Mouse (Mus musculus) midbrain, embryonic 15.5 days (tissue): ENCODE measurements around the gene B430306N03Rik. TPM values are rescaled to one million over a fixed set of nuclear protein-coding genes. Genes with fewer than 3 reads are reported as not detected.
"Not testable (repeated sequence)": the region's sequence is repeated elsewhere in the genome, so short reads cannot be mapped to it uniquely, and the experiment has no call there.

Source experiments
- ATAC-seq: fragments of 200-750 bp; cut with Nextera tagmentation; replicated peaks from 2 replicates; pipeline ENCODE4 v1.8.0; 2017; ENCODE audit warnings: moderate TSS enrichment
- H3K27ac ChIP-seq: fragments of 300-500 bp; sonication (generic); 2 replicates; pipeline ENCODE4 v1.5.1; 2015; ENCODE audit warnings: mild to moderate bottlenecking, inconsistent platforms
- H3K27me3 ChIP-seq: fragments of 300-500 bp; sonication (generic); replicated peaks from 2 replicates; pipeline ENCODE4 v1.6.1; 2015; ENCODE audit warnings: inconsistent platforms
- H3K36me3 ChIP-seq: fragments of 300-500 bp; sonication (generic); replicated peaks from 2 replicates; pipeline ENCODE4 v1.6.1; 2015; ENCODE audit warnings: inconsistent platforms
- H3K4me1 ChIP-seq: fragments of 300-500 bp; sonication (generic); 2 replicates; pipeline ENCODE4 v1.6.1; 2015; ENCODE audit warnings: inconsistent platforms
- H3K4me2 ChIP-seq: fragments of 300-500 bp; sonication (generic); 2 replicates; pipeline ENCODE4 v1.6.1; 2015; ENCODE audit warnings: inconsistent platforms, mild to moderate bottlenecking, moderate library complexity
- H3K4me3 ChIP-seq: fragments of 300-500 bp; sonication (generic); 2 replicates; pipeline ENCODE4 v1.5.1; 2015; ENCODE audit warnings: mild to moderate bottlenecking, inconsistent platforms
- H3K9ac ChIP-seq: fragments of 300-500 bp; sonication (generic); 2 replicates; pipeline ENCODE4 v1.6.1; 2015; ENCODE audit warnings: mild to moderate bottlenecking, inconsistent platforms
- H3K9me3 ChIP-seq: fragments of 300-500 bp; sonication (generic); 2 replicates; pipeline ENCODE4 v1.6.1; 2016; ENCODE audit warnings: inconsistent platforms
- WGBS: fragments of 180-500 bp; shearing (Covaris S2); methylation state at CpG from one replicate; pipeline ENCODE4 v1.1.7; 2015; ENCODE audit warnings: mixed read lengths; 5-methylcytosine and 5-hydroxymethylcytosine counted together
- polyA plus RNA-seq: library from polyadenylated mRNA; unstranded; fragments of >200 nt; fragmentation: Nextera tagmentation; extraction: Ambion mirVana; gene quantifications from 2 replicates; pipeline ENCODE4 v1.2.1, GENCODE M21; 2015

Gene B430306N03Rik
- polyA plus RNA-seq, result 0.09 and 0.22 TPM in 2 replicates

DNA sequence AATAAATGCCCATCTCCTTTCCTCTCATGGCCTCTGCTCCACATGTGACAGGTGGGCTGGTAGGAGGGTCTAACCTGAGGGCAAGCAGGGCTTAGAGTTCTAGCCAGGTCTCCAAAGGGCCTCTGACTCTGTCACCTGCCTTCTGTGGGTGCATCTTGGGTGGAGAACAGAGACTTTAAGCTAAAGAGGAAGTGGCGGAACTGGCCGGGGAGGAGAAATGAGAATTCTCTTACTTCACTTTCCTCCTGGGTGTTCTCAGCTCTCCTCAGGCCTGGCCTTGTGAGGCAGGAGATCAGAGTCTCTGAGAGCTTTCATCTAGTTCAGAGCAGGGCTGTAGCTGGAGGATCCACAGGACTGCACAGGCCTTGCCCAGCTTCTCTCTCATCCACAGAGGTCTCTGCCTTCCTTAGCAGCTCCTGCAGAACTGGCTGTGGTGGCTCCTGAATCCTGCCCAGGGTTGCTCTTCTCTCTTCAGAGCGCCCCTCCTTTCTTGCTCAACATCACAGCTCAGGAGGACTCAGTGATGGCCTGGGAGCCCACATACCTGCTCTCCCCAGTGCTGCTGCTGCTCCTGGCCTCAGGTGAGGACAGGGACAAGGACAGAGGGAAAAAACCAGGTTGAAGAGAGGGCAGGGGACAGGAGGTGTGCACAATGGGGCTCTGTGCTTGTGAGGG lies at the start of gene B430306N03Rik:
B430306N03Rik (plus strand) TSS at position 237 of the 675 bp plus-strand sequence.
- not testable (repeated sequence) for H3K9me3 ChIP-seq, H3K36me3 ChIP-seq, H3K9ac ChIP-seq, H3K27me3 ChIP-seq, H3K4me3 ChIP-seq, H3K4me2 ChIP-seq, H3K27ac ChIP-seq, ATAC-seq, H3K4me1 ChIP-seq
- WGBS, result 93% methylated on average over 3 of the region's 3 CpGs

DNA sequence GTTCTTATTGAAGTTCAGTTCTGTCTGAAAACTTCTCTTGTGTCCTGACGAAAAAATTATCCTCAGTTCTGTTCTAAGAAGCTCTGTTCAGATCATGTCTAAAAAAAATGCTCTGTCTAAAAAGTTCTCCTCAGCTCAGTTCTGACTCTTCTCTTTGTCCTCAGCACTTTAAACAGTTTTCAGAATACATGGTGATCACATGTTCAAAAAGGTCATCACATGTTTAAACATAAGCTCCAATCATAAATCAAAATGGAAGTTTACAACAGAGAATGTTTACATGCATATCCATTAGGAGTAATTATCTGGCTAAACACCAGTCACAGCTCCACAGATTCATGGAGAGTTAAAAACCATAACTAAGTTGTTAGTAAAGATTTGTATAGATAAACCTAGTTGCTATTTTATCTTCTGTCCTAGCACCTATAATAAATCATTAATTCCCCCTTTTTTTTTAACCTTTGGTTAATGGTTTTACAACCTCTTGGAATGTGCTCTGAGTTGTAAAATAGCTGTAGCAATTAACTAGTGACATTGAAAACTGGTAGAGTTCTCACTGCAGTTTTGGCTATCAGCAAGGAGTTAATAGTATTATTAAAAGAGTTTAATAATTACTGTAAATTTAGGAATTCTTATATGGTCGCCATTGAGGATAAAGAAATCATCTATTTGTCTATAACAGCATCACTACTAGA lies 49.2 kb upstream of the B430306N03Rik start:
- H3K9ac ChIP-seq, result no peak overlapping the region
- 43% methylated on average over 2 of the region's 2 CpGs for WGBS
- no peak for ATAC-seq
- no peak overlapping the region for H3K4me2 ChIP-seq
- no peak overlapping the region for H3K27ac ChIP-seq
- H3K4me3 ChIP-seq, result no peak overlapping the region
- no peaks in the 10 kb centered on the region for H3K4me1 ChIP-seq
- H3K36me3 ChIP-seq, result no peaks in the 10 kb centered on the region
- H3K27me3 ChIP-seq, result no peaks in the 10 kb centered on the region
- H3K9me3 ChIP-seq, result no peaks in the 10 kb centered on the region

DNA sequence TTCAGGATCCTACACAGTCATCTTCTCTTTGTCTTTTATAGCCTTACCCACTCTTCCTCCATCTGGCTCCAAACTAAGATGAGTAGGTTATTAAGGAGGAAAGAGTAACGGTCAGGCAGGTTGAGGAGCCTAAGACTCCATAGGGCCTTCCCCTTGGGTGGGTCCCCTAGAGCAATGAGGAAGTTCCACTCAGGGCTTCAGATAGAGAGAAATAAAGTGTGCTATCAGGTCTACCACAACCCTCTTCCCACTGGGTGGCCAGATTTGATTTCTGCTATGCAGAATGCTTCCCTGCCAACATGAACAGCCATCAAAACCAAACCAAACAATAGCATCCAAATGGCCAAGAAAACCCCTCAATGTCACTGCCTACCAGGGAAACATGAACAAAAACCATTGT lies 48.4 kb upstream of the B430306N03Rik start:
- 89% methylated on average over 1 of the region's 1 CpGs for WGBS
- H3K36me3 ChIP-seq, result no peaks in the 10 kb centered on the region

DNA sequence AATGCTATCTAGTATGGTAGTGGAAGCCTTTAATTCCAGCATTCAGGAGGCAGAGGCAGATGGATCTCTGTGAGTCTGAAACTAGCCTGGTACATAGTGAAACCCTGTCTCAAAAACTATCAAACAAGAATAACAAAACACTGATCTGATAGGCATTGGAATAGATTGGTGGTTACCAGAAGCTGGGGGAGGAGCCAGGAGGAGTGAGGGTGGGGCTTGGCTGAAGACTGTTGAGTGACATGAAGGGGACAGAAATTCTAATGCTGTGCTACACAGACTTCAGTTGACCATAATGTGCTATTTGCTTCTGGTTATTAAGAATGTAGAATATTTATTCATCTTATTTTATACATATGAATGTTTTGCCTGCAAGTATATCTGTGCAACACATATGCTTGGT lies 47.7 kb upstream of the B430306N03Rik start:
- no peak for ATAC-seq
- Histone ChIP-seq H3K27ac (no peak overlapping the region), H3K4me2 (no peak overlapping the region), H3K36me3 (no peaks in the 10 kb centered on the region), H3K9me3 (no peaks in the 10 kb centered on the region), H3K9ac (no peak overlapping the region), H3K4me3 (no peak overlapping the region), H3K4me1 (no peaks in the 10 kb centered on the region), H3K27me3 (no peaks in the 10 kb centered on the region)

More for the DNA sequence above, 48.4 kb upstream of the B430306N03Rik start:
- no peak for ATAC-seq
- Histone ChIP-seq H3K9me3 (no peaks in the 10 kb centered on the region), H3K27me3 (no peaks in the 10 kb centered on the region), H3K9ac (no peak overlapping the region), H3K4me1 (no peaks in the 10 kb centered on the region), H3K4me2 (no peak overlapping the region), H3K27ac (no peak overlapping the region), H3K4me3 (no peak overlapping the region)

DNA sequence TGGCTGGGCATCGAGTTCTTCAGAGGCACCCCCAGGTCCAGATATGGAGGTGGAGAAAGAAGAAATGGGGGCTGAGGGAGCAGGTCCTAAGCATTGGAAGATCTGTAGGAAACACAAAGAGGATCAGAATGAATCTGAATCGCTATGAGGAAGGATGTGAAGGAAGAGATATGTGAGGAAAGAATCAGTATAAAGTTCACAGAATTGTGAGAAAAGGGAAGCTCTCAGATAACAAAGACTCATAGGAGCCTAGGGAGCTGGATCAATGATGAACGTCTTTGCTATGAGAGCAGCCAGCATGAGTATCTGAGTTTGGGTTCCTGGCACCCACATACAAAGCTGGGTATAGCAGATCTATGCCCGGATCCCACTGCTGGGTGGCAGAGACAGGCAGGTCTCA lies 46.1 kb upstream of the B430306N03Rik start:
- Histone ChIP-seq H3K27ac (no peak overlapping the region), H3K36me3 (no peaks in the 10 kb centered on the region), H3K9ac (no peak overlapping the region), H3K4me2 (no peak overlapping the region), H3K4me3 (no peak overlapping the region), H3K27me3 (no peaks in the 10 kb centered on the region), H3K4me1 (no peaks in the 10 kb centered on the region), H3K9me3 (no peaks in the 10 kb centered on the region)
- ATAC-seq, result no peak
- WGBS, result 77% methylated on average over 4 of the region's 4 CpGs

DNA sequence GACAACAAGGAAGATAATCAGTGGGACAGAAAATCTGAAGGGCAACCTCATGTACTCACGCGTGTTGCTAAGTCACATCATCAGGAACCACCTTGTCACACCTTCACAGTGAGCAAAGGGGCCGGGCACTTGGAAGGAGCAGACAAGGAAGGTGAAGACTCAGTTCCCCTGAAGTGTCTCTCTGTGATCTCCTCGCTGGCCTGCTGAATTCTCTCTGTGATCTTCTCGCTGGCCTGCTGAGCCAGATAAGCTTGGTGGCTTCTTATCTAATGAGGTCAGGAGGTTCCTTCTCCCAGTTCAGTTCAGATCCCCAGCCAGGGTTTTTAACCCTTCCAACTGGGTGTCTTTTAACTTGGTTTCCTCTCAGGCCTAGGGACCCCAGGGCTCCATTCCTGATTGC lies 43.8 kb upstream of the B430306N03Rik start:
- H3K9me3 ChIP-seq, result no peaks in the 10 kb centered on the region
- WGBS, result 76% methylated on average over 5 of the region's 5 CpGs
- H3K4me2 ChIP-seq, result no peak overlapping the region
- no peak overlapping the region for H3K9ac ChIP-seq
- no peak overlapping the region for H3K4me3 ChIP-seq
- H3K36me3 ChIP-seq, result no peaks in the 10 kb centered on the region
- H3K27ac ChIP-seq, result no peak overlapping the region
- no peak for ATAC-seq
- H3K27me3 ChIP-seq, result no peaks in the 10 kb centered on the region
- H3K4me1 ChIP-seq, result no peaks in the 10 kb centered on the region

DNA sequence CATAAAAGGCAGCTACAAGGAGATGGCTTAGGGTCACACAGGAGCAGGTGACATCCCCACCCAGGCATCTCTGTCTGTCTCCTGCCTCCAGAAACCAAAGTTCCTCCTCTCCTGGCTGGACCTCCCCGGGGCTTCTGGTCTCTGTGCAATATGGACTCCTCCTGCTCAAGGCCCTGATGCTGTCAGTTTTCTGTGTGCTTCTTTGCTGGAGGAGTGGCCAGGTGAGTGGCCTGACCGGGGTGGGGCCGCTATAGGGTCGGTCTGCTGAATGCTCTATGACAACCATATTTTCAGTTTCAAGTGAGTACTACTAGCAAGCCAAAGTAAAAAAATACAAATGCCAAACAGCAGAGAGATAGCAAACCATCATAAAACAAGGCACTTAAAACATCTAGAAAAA lies 43.3 kb upstream of the B430306N03Rik start:
- 87% methylated on average over 4 of the region's 4 CpGs for WGBS
- no peaks in the 10 kb centered on the region for H3K27me3 ChIP-seq

DNA sequence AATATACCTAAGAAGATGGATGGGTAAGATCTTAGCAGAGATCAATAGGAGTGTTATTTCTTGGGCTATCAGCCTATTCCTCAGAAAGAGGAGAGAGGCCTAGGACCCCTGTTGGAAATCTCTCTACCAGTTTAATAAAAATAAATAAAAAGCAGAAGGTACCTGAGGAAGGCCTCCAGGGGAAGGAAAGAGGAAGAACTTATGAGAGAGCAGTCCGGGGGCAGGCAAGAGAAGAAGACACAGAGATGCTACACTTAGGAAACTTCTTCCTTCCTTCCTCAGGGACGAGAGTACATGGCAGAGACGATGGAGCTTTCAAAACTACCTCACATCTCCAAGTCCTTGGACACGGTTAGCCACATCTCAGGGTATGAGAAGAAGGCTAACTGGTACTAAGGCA lies 41.8 kb upstream of the B430306N03Rik start:
- H3K36me3 ChIP-seq, result no peaks in the 10 kb centered on the region
- H3K27ac ChIP-seq, result no peak overlapping the region
- 93% methylated on average over 4 of the region's 4 CpGs for WGBS
- no peak overlapping the region for H3K4me3 ChIP-seq
- no peaks in the 10 kb centered on the region for H3K9me3 ChIP-seq
- no peak overlapping the region for H3K9ac ChIP-seq
- no peaks in the 10 kb centered on the region for H3K27me3 ChIP-seq
- H3K4me2 ChIP-seq, result no peak overlapping the region
- H3K4me1 ChIP-seq, result no peaks in the 10 kb centered on the region
- ATAC-seq, result no peak

More for the DNA sequence above, 43.3 kb upstream of the B430306N03Rik start:
- Histone ChIP-seq H3K4me3 (no peak overlapping the region), H3K27ac (no peak overlapping the region), H3K36me3 (no peaks in the 10 kb centered on the region), H3K9me3 (no peaks in the 10 kb centered on the region), H3K4me2 (no peak overlapping the region), H3K4me1 (no peaks in the 10 kb centered on the region), H3K9ac (no peak overlapping the region)
- ATAC-seq, result no peak

DNA sequence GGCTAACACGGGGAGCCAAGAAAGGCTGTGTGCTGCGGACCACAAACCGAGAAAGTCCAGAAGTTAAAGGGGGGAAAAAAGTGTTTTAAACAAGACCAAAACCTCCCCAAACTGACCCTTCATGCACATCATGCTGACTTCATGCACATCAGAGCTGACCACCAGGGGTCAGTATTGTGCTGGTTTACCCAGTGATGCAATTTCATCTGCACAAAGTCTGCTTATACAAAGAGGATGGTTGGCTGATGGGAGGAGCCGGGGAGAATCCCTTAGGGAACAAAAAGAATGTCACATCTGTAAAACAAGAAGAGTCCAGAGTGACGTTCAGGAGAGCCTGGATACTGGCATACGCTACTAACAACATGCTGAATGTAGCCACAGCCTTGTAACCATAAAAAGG lies 41.1 kb upstream of the B430306N03Rik start:
- H3K4me1 ChIP-seq, result no peaks in the 10 kb centered on the region
- H3K27ac ChIP-seq, result no peak overlapping the region
- no peak for ATAC-seq
- H3K9me3 ChIP-seq, result no peaks in the 10 kb centered on the region
- no peak overlapping the region for H3K9ac ChIP-seq
- H3K27me3 ChIP-seq, result no peaks in the 10 kb centered on the region
- WGBS, result 27% methylated on average over 6 of the region's 6 CpGs
- H3K4me2 ChIP-seq, result no peak overlapping the region
- H3K36me3 ChIP-seq, result no peaks in the 10 kb centered on the region
- no peak overlapping the region for H3K4me3 ChIP-seq

DNA sequence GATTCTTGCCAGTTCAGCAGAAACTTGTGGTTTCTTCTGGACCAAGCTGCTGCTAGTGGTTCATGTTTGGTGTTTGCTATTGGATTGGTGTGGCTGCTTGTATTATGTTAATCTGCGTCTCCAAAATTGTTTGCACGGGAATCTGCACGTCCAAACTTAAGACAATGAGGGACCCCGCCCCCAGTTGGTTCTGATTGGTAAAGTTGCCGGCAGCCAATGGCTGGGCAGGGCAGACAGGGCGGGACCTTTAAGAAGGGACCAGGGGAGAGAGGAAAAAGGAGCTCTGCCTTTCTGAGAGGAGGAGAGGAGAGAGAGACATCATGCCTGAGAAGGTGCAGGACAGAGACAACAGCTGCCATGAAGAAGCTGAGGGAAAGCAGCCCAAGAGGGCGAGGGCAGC lies 40.2 kb upstream of the B430306N03Rik start:
- no peak overlapping the region for H3K4me3 ChIP-seq
- H3K27ac ChIP-seq, result no peak overlapping the region
- no peak for ATAC-seq
- no peaks in the 10 kb centered on the region for H3K36me3 ChIP-seq
- H3K9me3 ChIP-seq, result no peaks in the 10 kb centered on the region
- no peak overlapping the region for H3K9ac ChIP-seq
- WGBS, result 65% methylated on average over 7 of the region's 7 CpGs
- H3K4me2 ChIP-seq, result no peak overlapping the region
- H3K4me1 ChIP-seq, result no peaks in the 10 kb centered on the region
- no peaks in the 10 kb centered on the region for H3K27me3 ChIP-seq

DNA sequence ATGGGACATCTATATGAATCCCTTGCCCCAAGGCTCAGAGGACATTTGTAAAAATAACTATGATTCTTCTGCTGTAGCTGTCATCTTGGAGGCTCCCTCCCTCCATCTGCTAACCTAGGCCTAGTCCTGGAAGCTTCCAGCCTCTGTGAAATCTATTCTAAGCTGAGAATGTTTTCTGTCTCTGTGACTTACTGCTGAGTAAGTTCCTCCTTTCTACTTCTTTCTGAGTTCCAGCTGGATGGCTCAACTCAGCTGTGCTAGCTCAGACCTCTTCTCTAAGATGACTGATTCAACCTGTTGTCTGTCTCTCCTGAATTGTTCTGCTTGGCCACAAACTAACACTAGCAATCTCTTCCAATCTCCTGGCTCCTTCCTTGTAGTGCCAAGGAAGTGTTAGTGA lies 37.6 kb upstream of the B430306N03Rik start:
- no peak for ATAC-seq
- H3K9me3 ChIP-seq, result no peaks in the 10 kb centered on the region
- no peaks in the 10 kb centered on the region for H3K36me3 ChIP-seq
- no peaks in the 10 kb centered on the region for H3K27me3 ChIP-seq
- no peak overlapping the region for H3K9ac ChIP-seq
- no peak overlapping the region for H3K4me3 ChIP-seq
- no peak overlapping the region for H3K4me2 ChIP-seq
- peaks cover 9% of the 10 kb centered on the region for H3K4me1 ChIP-seq
- H3K27ac ChIP-seq, result no peak overlapping the region

DNA sequence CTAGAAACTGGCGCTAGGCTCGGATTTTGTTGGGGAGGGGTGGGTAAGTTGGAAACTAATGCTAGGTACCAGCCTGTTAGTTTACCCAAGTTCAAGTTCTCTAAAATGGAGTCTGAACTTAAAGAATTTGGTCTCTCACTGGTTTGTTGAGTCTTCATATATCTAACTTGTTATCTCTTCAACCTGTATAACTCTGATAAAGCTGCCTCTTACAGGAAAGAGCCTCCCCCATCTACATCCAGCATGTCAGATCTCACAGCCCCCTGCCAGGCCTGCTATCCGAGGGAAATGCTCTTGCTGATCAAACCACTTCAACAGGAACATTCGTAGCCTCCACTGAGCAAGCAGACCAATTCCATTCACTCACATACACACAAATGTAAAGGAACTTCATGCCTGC lies 36.9 kb upstream of the B430306N03Rik start:
- no peak for ATAC-seq
- peaks cover 9% of the 10 kb centered on the region for H3K4me1 ChIP-seq
- no peaks in the 10 kb centered on the region for H3K27me3 ChIP-seq
- no peak overlapping the region for H3K4me2 ChIP-seq
- H3K9me3 ChIP-seq, result no peaks in the 10 kb centered on the region
- 84% methylated on average over 4 of the region's 4 CpGs for WGBS
- no peak overlapping the region for H3K27ac ChIP-seq
- no peaks in the 10 kb centered on the region for H3K36me3 ChIP-seq
- H3K4me3 ChIP-seq, result no peak overlapping the region
- no peak overlapping the region for H3K9ac ChIP-seq
